Mouse (Mus musculus): ENCODE data around the gene Pla2g6.

GRCm38 (mm10) chr15:79283371-79283770, 44.8 kb downstream of the Pla2g6 start:
- no peak for TF ChIP-seq POLR2A (IDR thresholded peaks at IDR 0.05; ENCODE audit: low read depth, low read length)
- TF ChIP-seq CTCF (IDR thresholded peaks at IDR 0.05; ENCODE audit: borderline replicate concordance, insufficient read depth, low read length) = no peak

Measured in embryonic fibroblast, embryonic 13.5 days (primary cell).